Mouse (Mus musculus): ENCODE data around the gene B230118H07Rik. TPM values are rescaled to one million over a fixed set of nuclear protein-coding genes. Genes with fewer than 3 reads are reported as not detected.

Gene B230118H07Rik
- polyA plus RNA-seq, 1 experiment from 2014 or later: 58.8 TPM

GRCm38 (mm10) chr2:101600703-101601102, 48.6 kb downstream of the B230118H07Rik start:
- Histone ChIP-seq H3K4me1 (ENCODE audit: control insufficient read depth, insufficient read depth, low read length) (peaks cover 19% of the 10 kb centered on the region; the same call in 1 of the 2 replicates), H3K27me3 (replicated peaks; ENCODE audit: control insufficient read depth, insufficient read depth, low read length) (no peaks in the 10 kb centered on the region), H3K9me3 (replicated peaks; ENCODE audit: control insufficient read depth, low read length) (no peaks in the 10 kb centered on the region), H3K4me2 (ENCODE audit: low read length) (peak overlapping the region; percentile 8; the same call in 1 of the 2 replicates), H3K9ac (ENCODE audit: low read length) (no peak overlapping the region), H3K4me3 (ENCODE audit: low read depth, low read length) (no peak overlapping the region), H3K36me3 (ENCODE audit: control insufficient read depth, insufficient read depth, low read length) (no peaks in the 10 kb centered on the region), H3K27ac (ENCODE audit: low read depth, low read length) (0 out of 2 replicates have a peak overlapping the region, but pooled peaks have one; percentile 23)
- ATAC-seq (peak; percentile 67), DNase-seq (ENCODE audit: low spot score) (peak; percentile 78)
- WGBS: 12% methylated on average over 8 of the region's 8 CpGs

DNA sequence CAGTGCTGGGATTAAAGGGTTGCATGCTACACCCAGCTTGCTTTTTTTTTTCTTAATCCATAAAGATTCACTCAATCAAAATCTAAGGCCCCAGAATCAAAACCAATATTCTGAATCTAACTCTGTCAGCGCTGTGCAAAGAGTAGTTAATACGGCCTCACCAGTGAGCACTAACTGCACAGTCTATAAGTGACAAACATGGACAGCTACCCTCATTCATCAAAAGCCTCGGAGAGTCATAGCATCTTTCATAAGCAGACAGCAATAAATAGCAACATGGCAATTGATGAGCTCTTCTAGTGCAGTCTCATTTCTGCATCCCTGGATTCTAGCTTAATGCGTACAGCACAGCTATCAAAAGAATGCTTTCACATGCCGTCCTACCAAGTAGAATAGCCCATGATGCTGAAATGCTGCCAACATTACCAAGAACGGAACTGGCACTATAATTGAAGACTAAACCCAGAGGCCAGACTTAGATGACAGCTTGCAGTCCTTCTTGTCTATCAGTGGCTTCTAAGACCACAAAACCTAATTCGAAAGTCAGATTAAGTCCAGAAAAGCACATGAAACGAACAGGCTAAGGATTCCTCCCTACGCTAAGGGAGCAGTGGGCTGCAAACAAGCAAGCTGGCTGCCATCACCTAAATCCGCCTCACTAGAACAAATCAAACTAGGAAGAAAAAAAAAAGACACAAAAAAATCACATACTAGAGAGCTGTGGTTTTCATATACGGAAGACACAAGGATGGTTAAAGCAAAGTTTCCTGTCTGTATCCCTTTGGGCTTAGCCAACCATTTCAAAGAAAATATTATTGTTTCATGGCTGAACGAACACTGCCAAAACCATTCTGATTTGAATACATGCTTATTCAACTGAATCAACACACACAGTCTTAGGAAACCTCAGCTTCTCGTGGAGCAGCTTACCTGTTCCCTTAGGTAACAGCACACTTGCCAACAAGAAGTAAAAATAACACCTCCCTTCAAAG, 50.8 kb downstream of the B230118H07Rik start:
- Histone ChIP-seq H3K9ac (ENCODE audit: low read length) (no peak overlapping the region), H3K9me3 (replicated peaks; ENCODE audit: control insufficient read depth, low read length) (no peaks in the 10 kb centered on the region), H3K4me3 (ENCODE audit: low read depth, low read length) (no peak overlapping the region), H3K4me2 (ENCODE audit: low read length) (peak overlapping the region; percentile 33; the same call in 1 of the 2 replicates), H3K27ac (ENCODE audit: low read depth, low read length) (no peak overlapping the region), H3K27me3 (replicated peaks; ENCODE audit: control insufficient read depth, insufficient read depth, low read length) (no peaks in the 10 kb centered on the region), H3K4me1 (ENCODE audit: control insufficient read depth, insufficient read depth, low read length) (peaks cover 19% of the 10 kb centered on the region), H3K36me3 (ENCODE audit: control insufficient read depth, insufficient read depth, low read length) (no peaks in the 10 kb centered on the region)
- ATAC-seq (peak; percentile 28; the same call in 1 of the 2 replicates), DNase-seq (ENCODE audit: low spot score) (peak; percentile 73)
- 32% methylated on average over 13 of the region's 13 CpGs for WGBS

GRCm38 (mm10) chr2:101597186-101597585, 52.1 kb downstream of the B230118H07Rik start:
- no peaks in the 10 kb centered on the region for H3K27me3 ChIP-seq (replicated peaks; ENCODE audit: control insufficient read depth, insufficient read depth, low read length)
- H3K9me3 ChIP-seq (replicated peaks; ENCODE audit: control insufficient read depth, low read length): no peaks in the 10 kb centered on the region
- H3K27ac ChIP-seq (ENCODE audit: low read depth, low read length): no peak overlapping the region
- peaks cover 27% of the 10 kb centered on the region for H3K4me1 ChIP-seq (ENCODE audit: control insufficient read depth, insufficient read depth, low read length)
- ATAC-seq (no peak), DNase-seq (ENCODE audit: low spot score) (peak; percentile 24)
- no peaks in the 10 kb centered on the region for H3K36me3 ChIP-seq (ENCODE audit: control insufficient read depth, insufficient read depth, low read length)
- no peak overlapping the region for H3K4me3 ChIP-seq (ENCODE audit: low read depth, low read length)
- H3K9ac ChIP-seq (ENCODE audit: low read length): no peak overlapping the region
- no peak overlapping the region for H3K4me2 ChIP-seq (ENCODE audit: low read length)

- DNase-seq (ENCODE audit: low spot score) (no peak), ATAC-seq (no peak)
- no peaks in the 10 kb centered on the region for H3K27me3 ChIP-seq (replicated peaks; ENCODE audit: control insufficient read depth, insufficient read depth, low read length)
- no peak overlapping the region for H3K4me3 ChIP-seq (ENCODE audit: low read depth, low read length)
- 82% methylated on average over 5 of the region's 5 CpGs for WGBS
- no peaks in the 10 kb centered on the region for H3K9me3 ChIP-seq (replicated peaks; ENCODE audit: control insufficient read depth, low read length)
- H3K4me1 ChIP-seq (ENCODE audit: control insufficient read depth, insufficient read depth, low read length): peaks cover 29% of the 10 kb centered on the region
- no peak overlapping the region for H3K27ac ChIP-seq (ENCODE audit: low read depth, low read length)
- no peak overlapping the region for H3K9ac ChIP-seq (ENCODE audit: low read length)
- H3K36me3 ChIP-seq (ENCODE audit: control insufficient read depth, insufficient read depth, low read length): no peaks in the 10 kb centered on the region
- no peak overlapping the region for H3K4me2 ChIP-seq (ENCODE audit: low read length)
These were observed 54.7 kb downstream of the B230118H07Rik start for GRCm38 (mm10) chr2:101594681-101595080.

DNA sequence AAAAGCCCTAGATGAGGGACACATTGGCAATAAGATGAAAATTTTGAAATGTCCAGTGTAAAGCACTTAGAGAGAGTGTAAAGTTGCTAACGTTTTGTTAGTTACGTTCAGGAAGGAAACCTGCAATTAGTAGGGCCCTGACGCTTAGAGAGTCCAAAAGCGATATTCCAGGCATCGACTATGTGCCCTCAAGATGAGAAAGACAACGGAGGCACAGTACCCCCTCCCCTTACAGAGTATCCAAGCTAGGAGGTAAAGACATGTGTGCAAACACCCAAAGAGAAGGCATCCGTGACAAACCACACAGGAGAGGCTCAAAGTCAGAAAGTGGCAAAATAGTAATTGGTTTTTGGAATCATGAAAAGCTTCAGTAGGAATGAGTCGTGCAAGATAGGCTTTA, 56.4 kb downstream of the B230118H07Rik start:
- no peaks in the 10 kb centered on the region for H3K36me3 ChIP-seq (ENCODE audit: control insufficient read depth, insufficient read depth, low read length)
- no peak for DNase-seq (ENCODE audit: low spot score)
- no peak overlapping the region for H3K9ac ChIP-seq (ENCODE audit: low read length)

DNA sequence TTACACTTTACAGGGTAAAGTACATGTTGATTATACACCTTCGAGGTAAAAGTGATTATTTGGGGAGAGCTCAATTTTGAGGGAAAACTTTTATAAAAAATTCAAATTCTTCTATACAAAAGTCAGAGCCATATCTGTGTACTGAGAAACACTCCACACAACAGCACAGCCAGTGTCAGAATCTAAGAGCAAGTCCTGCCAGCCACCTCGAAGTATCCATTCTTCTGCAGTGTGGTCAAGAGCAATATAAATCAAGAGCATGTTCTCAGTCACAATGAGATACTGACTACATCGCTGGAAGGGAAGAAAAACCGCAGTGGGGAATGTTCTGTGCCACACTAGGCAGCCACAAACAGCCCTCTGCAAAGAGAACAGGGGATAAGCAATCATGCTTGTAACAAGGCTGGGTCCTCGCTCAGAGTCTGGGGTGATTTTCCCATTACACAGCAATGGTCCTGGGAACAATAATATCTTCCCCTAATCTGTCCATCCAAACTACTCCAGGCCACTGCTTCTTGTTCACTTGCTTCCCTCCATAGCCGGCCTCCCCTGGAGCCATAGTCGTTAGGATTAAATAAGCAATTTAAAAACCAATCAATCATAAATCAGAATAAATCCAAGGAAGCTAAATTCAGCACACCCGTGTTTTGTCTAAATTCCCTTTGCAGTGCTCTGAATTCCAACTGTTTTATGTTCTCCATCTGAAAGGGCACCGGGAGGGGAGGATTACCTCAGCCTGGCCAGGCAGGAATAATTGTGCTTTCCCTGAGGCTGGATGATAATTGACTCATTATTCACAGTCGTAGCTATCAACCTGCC, 57.1 kb downstream of the B230118H07Rik start:
- Histone ChIP-seq H3K4me2 (ENCODE audit: low read length) (0 out of 2 replicates have a peak overlapping the region, but pooled peaks have one; percentile 15), H3K4me1 (ENCODE audit: control insufficient read depth, insufficient read depth, low read length) (peaks cover 21% of the 10 kb centered on the region), H3K36me3 (ENCODE audit: control insufficient read depth, insufficient read depth, low read length) (no peaks in the 10 kb centered on the region), H3K27me3 (replicated peaks; ENCODE audit: control insufficient read depth, insufficient read depth, low read length) (no peaks in the 10 kb centered on the region), H3K9me3 (replicated peaks; ENCODE audit: control insufficient read depth, low read length) (no peaks in the 10 kb centered on the region), H3K27ac (ENCODE audit: low read depth, low read length) (peak overlapping the region; percentile 78), H3K9ac (ENCODE audit: low read length) (no peak overlapping the region), H3K4me3 (ENCODE audit: low read depth, low read length) (no peak overlapping the region)
- DNase-seq (ENCODE audit: low spot score): peak; percentile 88
- peak; percentile 90 for ATAC-seq
- 6% methylated on average over 10 of the region's 10 CpGs for WGBS

More for the DNA sequence above, 56.4 kb downstream of the B230118H07Rik start:
- no peaks in the 10 kb centered on the region for H3K9me3 ChIP-seq (replicated peaks; ENCODE audit: control insufficient read depth, low read length)
- ATAC-seq: peak; percentile 60
- WGBS: 5% methylated on average over 8 of the region's 8 CpGs
- H3K27me3 ChIP-seq (replicated peaks; ENCODE audit: control insufficient read depth, insufficient read depth, low read length): no peaks in the 10 kb centered on the region
- H3K4me2 ChIP-seq (ENCODE audit: low read length): no peak overlapping the region
- H3K4me1 ChIP-seq (ENCODE audit: control insufficient read depth, insufficient read depth, low read length): peaks cover 21% of the 10 kb centered on the region
- peak overlapping the region; percentile 78 for H3K27ac ChIP-seq (ENCODE audit: low read depth, low read length)
- no peak overlapping the region for H3K4me3 ChIP-seq (ENCODE audit: low read depth, low read length)

GRCm38 (mm10) chr2:101591356-101591755, 58.0 kb downstream of the B230118H07Rik start:
- DNase-seq (ENCODE audit: low spot score) (peak; percentile 72), ATAC-seq (peak; percentile 52)
- 24% methylated on average over 8 of the region's 8 CpGs for WGBS

GRCm38 (mm10) chr2:101581418-101581817, 67.9 kb downstream of the B230118H07Rik start:
- DNase-seq (ENCODE audit: low spot score): no peak
- Histone ChIP-seq H3K4me1 (ENCODE audit: control insufficient read depth, insufficient read depth, low read length) (no peaks in the 10 kb centered on the region), H3K9ac (ENCODE audit: low read length) (no peak overlapping the region), H3K27me3 (replicated peaks; ENCODE audit: control insufficient read depth, insufficient read depth, low read length) (no peaks in the 10 kb centered on the region), H3K4me2 (ENCODE audit: low read length) (no peak overlapping the region), H3K36me3 (ENCODE audit: control insufficient read depth, insufficient read depth, low read length) (no peaks in the 10 kb centered on the region), H3K4me3 (ENCODE audit: low read depth, low read length) (no peak overlapping the region), H3K27ac (ENCODE audit: low read depth, low read length) (no peak overlapping the region), H3K9me3 (replicated peaks; ENCODE audit: control insufficient read depth, low read length) (no peaks in the 10 kb centered on the region)
- no peak for ATAC-seq
- WGBS: 81% methylated on average over 3 of the region's 3 CpGs

More at GRCm38 (mm10) chr2:101591356-101591755, 58.0 kb downstream of the B230118H07Rik start:
- Histone ChIP-seq H3K4me2 (ENCODE audit: low read length) (no peak overlapping the region), H3K27me3 (replicated peaks; ENCODE audit: control insufficient read depth, insufficient read depth, low read length) (no peaks in the 10 kb centered on the region), H3K27ac (ENCODE audit: low read depth, low read length) (peak overlapping the region; percentile 27; the same call in 1 of the 2 replicates), H3K36me3 (ENCODE audit: control insufficient read depth, insufficient read depth, low read length) (no peaks in the 10 kb centered on the region), H3K9me3 (replicated peaks; ENCODE audit: control insufficient read depth, low read length) (no peaks in the 10 kb centered on the region), H3K9ac (ENCODE audit: low read length) (no peak overlapping the region), H3K4me1 (ENCODE audit: control insufficient read depth, insufficient read depth, low read length) (peaks cover 21% of the 10 kb centered on the region), H3K4me3 (ENCODE audit: low read depth, low read length) (no peak overlapping the region)

All from forebrain, embryonic 14.5 days (tissue).